In the genomic region with DNA sequence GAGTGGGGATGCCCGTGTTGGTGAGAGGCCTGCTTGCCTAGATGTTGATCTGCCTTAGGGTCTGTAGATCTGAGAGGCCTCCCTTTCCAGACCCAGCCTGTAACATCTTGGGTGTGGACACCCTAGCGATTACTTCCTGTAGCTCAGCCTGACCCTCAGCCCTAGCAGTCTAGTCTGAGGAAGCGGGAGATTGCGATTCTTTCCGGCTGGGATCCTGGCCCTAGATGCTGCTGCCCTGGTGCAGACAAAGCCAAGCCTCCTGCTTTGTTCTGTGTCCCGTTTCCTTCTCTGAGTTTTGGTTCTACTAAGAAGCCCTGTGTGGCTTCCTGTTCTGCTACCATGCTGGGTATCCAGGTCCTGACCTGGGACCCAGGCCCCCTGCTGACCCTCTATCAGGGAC, we compare ENCODE assay signal across 9 mouse cellular contexts.
DNase-seq lines count a peak whose midpoint lies in the region; ATAC-seq and TF ChIP-seq lines count a peak whose summit lies in the region.
"Had no signal": no experiment of that assay in that cellular context is flagged by ENCODE, and none has a peak within 500 bp of the region (broad histone marks: within the 10 kb centered on the region; RNA-seq: fewer than 3 reads in every experiment).

No protein-coding gene starts in this region.

- intact Hi-C loops in left cerebral cortex, postnatal 36 days (cut with DNase I) = no loop called here

- 53% methylated on average over 6 of the region's 6 CpGs for WGBS in heart, embryonic 16.5 days
- WGBS in midbrain, postnatal 0 days = 62% methylated on average over 6 of the region's 6 CpGs

- H3K4me1 ChIP-seq in heart, embryonic 16.5 days (ENCODE audit: control insufficient read depth, insufficient read depth, low read length) = peaks cover 36% of the 10 kb centered on the region
- H3K4me1 ChIP-seq in midbrain, postnatal 0 days (ENCODE audit: insufficient read depth, low read length) = peaks cover 4% of the 10 kb centered on the region

- DNase-seq in layer of hippocampus, adult 2 months (ENCODE audit: low spot score in 2 of 2) = no peak
- no peak for DNase-seq in layer of hippocampus, adult 11-12 months (ENCODE audit: low spot score)
- DNase-seq in kidney, postnatal 4 days = peak; percentile 52 to 69
- DNase-seq in midbrain, postnatal 0 days (ENCODE audit: low spot score) = no peak
- no peak for DNase-seq in left cerebral cortex, postnatal 36 days (ENCODE audit: low spot score in 2 of 2)
- DNase-seq in c-Kit-positive CD71-positive TER-119-positive erythroid progenitor cells, embryonic 14.5 days (ENCODE audit: low spot score) = no peak
- DNase-seq in spleen, adult 18-20 months = no peak

- H3K36me3 ChIP-seq in heart, embryonic 16.5 days (ENCODE audit: control insufficient read depth, insufficient read depth) = no peaks in the 10 kb centered on the region
- H3K36me3 ChIP-seq in midbrain, postnatal 0 days (ENCODE audit: insufficient read depth, low read length) = no peaks in the 10 kb centered on the region

- peak; percentile 64 for ATAC-seq in heart, embryonic 16.5 days (replicated peaks; ENCODE audit: extremely low read depth, insufficient read depth, low FRiP score)
- no peak for ATAC-seq in midbrain, postnatal 0 days (ENCODE audit: low FRiP score)

- H3K9me3 ChIP-seq in heart, embryonic 16.5 days (replicated peaks; ENCODE audit: control insufficient read depth, low read length) = no peaks in the 10 kb centered on the region
- no peaks in the 10 kb centered on the region for H3K9me3 ChIP-seq in midbrain, postnatal 0 days (ENCODE audit: low read length)

- no peak overlapping the region for H3K4me2 ChIP-seq in heart, embryonic 16.5 days (ENCODE audit: low read depth, low read length)
- no peak overlapping the region for H3K4me2 ChIP-seq in midbrain, postnatal 0 days (ENCODE audit: low read depth, low read length, poor library complexity, severe bottlenecking)

- H3K9ac ChIP-seq in heart, embryonic 16.5 days (ENCODE audit: low read length) = no peak overlapping the region
- H3K9ac ChIP-seq in midbrain, postnatal 0 days (replicated peaks; ENCODE audit: low read length, poor library complexity, severe bottlenecking) = 0 out of 2 replicates have a peak overlapping the region, but pooled peaks have one; percentile 1

- no peak for TF ChIP-seq CTCF in layer of hippocampus, adult 2 months (conservative IDR thresholded peaks at IDR 0.05)
- TF ChIP-seq CTCF in midbrain, postnatal 0 days (IDR thresholded peaks at IDR 0.05) = no peak

- no peak overlapping the region for H3K4me3 ChIP-seq in layer of hippocampus, adult 2 months
- no peak overlapping the region for H3K4me3 ChIP-seq in heart, embryonic 16.5 days (ENCODE audit: low read length)
- no peak overlapping the region for H3K4me3 ChIP-seq in midbrain, postnatal 0 days (ENCODE audit: low read depth, low read length)
- H3K4me3 ChIP-seq: myocyte had no signal

- no peaks in the 10 kb centered on the region for H3K27me3 ChIP-seq in heart, embryonic 16.5 days (ENCODE audit: control insufficient read depth, insufficient read depth, low read length)
- no peaks in the 10 kb centered on the region for H3K27me3 ChIP-seq in midbrain, postnatal 0 days (ENCODE audit: insufficient read depth, low read length)

- peak overlapping the region; percentile 28; the same call in 1 of the 2 replicates for H3K27ac ChIP-seq in layer of hippocampus, adult 2 months
- peak overlapping the region; percentile 52 for H3K27ac ChIP-seq in heart, embryonic 16.5 days (ENCODE audit: low read length)
- H3K27ac ChIP-seq in midbrain, postnatal 0 days (ENCODE audit: low read depth, low read length) = 0 out of 2 replicates have a peak overlapping the region, but pooled peaks have one; percentile 0

Comparison
In these comparisons a context has a peak if more than half of its experiments do, and no peak if none do; other contexts are left out.
1. DNase-seq: peak in kidney, postnatal 4 days (2 of 2); none in layer of hippocampus, adult 2 months (0 of 2), layer of hippocampus, adult 11-12 months (single experiment), midbrain, postnatal 0 days (single experiment), left cerebral cortex, postnatal 36 days (0 of 2), c-Kit-positive CD71-positive TER-119-positive erythroid progenitor cells, embryonic 14.5 days (single experiment) and spleen, adult 18-20 months (0 of 2).
2. H3K27ac ChIP-seq: peak in every context shown above with its lines; median percentile 52 in heart, embryonic 16.5 days; 28 in layer of hippocampus, adult 2 months; 0 in midbrain, postnatal 0 days.